Mouse (Mus musculus) E14TG2a.4 (cell line): Measurements from ENCODE around the gene Ubqln3.

ENCODE experiments used
- CTCF ChIP-seq: conservative IDR thresholded peaks from 2 replicates; pipeline ENCODE4 v1.5.1; 2014; ENCODE audit warnings: low read length
- POU5F1 ChIP-seq: IDR thresholded peaks from 2 replicates; pipeline ENCODE4 v1.6.1; 2014; ENCODE audit warnings: low read length, borderline replicate concordance

DNA sequence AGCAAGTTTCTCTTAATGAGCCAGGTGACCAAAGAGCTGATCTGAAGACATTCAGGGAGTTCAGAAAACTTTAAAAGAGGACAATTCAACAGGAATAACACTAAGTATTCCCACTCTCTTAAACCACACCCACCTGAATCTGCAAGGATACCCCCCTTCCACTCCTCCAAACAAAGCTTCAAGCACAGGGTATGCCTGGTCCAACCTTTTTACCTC is 38.4 kb downstream of the Ubqln3 start, which contains the start of gene Olfr646:
- TF ChIP-seq CTCF (no peak), POU5F1 (no peak)
